Mouse (Mus musculus) limb, embryonic 10.5 days (tissue): ENCODE measurements at regions not wholly inside any gene's neighbourhood (a gene's known extent, or its start where the extent isn't known, plus 50 kb on each side); places are given as distances from the start of the nearest gene placed in this dataset.
A peak's percentile ranks its signal among the peaks of the same experiment; 100 is the strongest.

ENCODE experiments used
- DNase-seq: peaks from one replicate; pipeline ENCODE4 v3.0.0-alpha.2; 2017; ENCODE audit warnings: low spot score
- H3K27ac ChIP-seq: fragments of 300-500 bp; sonication (generic); 2 replicates; pipeline ENCODE4 v1.5.1; 2016; ENCODE audit warnings: mild to moderate bottlenecking
- H3K27me3 ChIP-seq: fragments of 300-500 bp; sonication (generic); 2 replicates; pipeline ENCODE4 v1.6.1; 2016; ENCODE audit warnings: low read depth, mild to moderate bottlenecking; ENCODE audit not compliant: poor library complexity, severe bottlenecking
- H3K36me3 ChIP-seq: fragments of 300-500 bp; sonication (generic); 2 replicates; pipeline ENCODE4 v1.6.1; 2016; ENCODE audit warnings: mild to moderate bottlenecking, moderate library complexity
- H3K4me1 ChIP-seq: fragments of 300-500 bp; sonication (generic); 2 replicates; pipeline ENCODE4 v1.6.1; 2016
- H3K4me3 ChIP-seq: fragments of 300-500 bp; sonication (generic); 2 replicates; pipeline ENCODE4 v1.5.1; 2016; ENCODE audit warnings: mild to moderate bottlenecking, moderate library complexity
- H3K9me3 ChIP-seq: fragments of 300-500 bp; sonication (generic); replicated peaks from 2 replicates; pipeline ENCODE4 v1.6.1; 2016; ENCODE audit warnings: mild to moderate bottlenecking
- WGBS: fragments of 180-500 bp; shearing (Covaris S2); methylation state at CpG from one replicate; pipeline ENCODE4 v1.1.7; 2016; 5-methylcytosine and 5-hydroxymethylcytosine counted together

GRCm38 (mm10) chr7:72836026-72836425 lies 529.6 kb upstream of the Mctp2 start:
- H3K9me3 ChIP-seq, result no peaks in the 10 kb centered on the region
- DNase-seq, result no peak
- 86% methylated on average over 4 of the region's 4 CpGs for WGBS

GRCm38 (mm10) chr7:72836457-72836985 lies 530.1 kb upstream of the Mctp2 start:
- H3K27me3 ChIP-seq, result no peaks in the 10 kb centered on the region
- H3K27ac ChIP-seq, result no peak overlapping the region
- no peaks in the 10 kb centered on the region for H3K9me3 ChIP-seq
- DNase-seq, result no peak
- H3K4me3 ChIP-seq, result no peak overlapping the region
- H3K4me1 ChIP-seq, result peaks cover 9% of the 10 kb centered on the region
- no peaks in the 10 kb centered on the region for H3K36me3 ChIP-seq
- WGBS, result 92% methylated on average over 6 of the region's 6 CpGs

More at GRCm38 (mm10) chr7:72836026-72836425, 529.6 kb upstream of the Mctp2 start:
- H3K36me3 ChIP-seq, result no peaks in the 10 kb centered on the region
- no peak overlapping the region for H3K27ac ChIP-seq
- H3K27me3 ChIP-seq, result no peaks in the 10 kb centered on the region
- H3K4me1 ChIP-seq, result peaks cover 9% of the 10 kb centered on the region
- H3K4me3 ChIP-seq, result no peak overlapping the region

- 37% methylated on average over 6 of the region's 6 CpGs for WGBS
- H3K27me3 ChIP-seq, result no peaks in the 10 kb centered on the region
- H3K27ac ChIP-seq, result no peak overlapping the region
- no peaks in the 10 kb centered on the region for H3K36me3 ChIP-seq
- H3K4me3 ChIP-seq, result no peak overlapping the region
- H3K4me1 ChIP-seq, result peaks cover 9% of the 10 kb centered on the region
- no peak for DNase-seq
- H3K9me3 ChIP-seq, result no peaks in the 10 kb centered on the region
These were observed 531.7 kb upstream of the Mctp2 start for GRCm38 (mm10) chr7:72837992-72838655.

GRCm38 (mm10) chr7:72851346-72851745 lies 524.0 kb upstream of the Rgma start:
- Histone ChIP-seq H3K27ac (no peak overlapping the region), H3K9me3 (no peaks in the 10 kb centered on the region), H3K36me3 (no peaks in the 10 kb centered on the region), H3K4me3 (no peak overlapping the region), H3K4me1 (no peaks in the 10 kb centered on the region), H3K27me3 (no peaks in the 10 kb centered on the region)
- 92% methylated on average over 1 of the region's 1 CpGs for WGBS
- no peak for DNase-seq

- H3K36me3 ChIP-seq, result no peaks in the 10 kb centered on the region
- H3K27me3 ChIP-seq, result no peaks in the 10 kb centered on the region
- no peaks in the 10 kb centered on the region for H3K9me3 ChIP-seq
- H3K4me3 ChIP-seq, result no peak overlapping the region
- no peaks in the 10 kb centered on the region for H3K4me1 ChIP-seq
- 70% methylated on average over 2 of the region's 2 CpGs for WGBS
- no peak for DNase-seq
- H3K27ac ChIP-seq, result no peak overlapping the region
These were observed 520.8 kb upstream of the Rgma start for GRCm38 (mm10) chr7:72854501-72855002.

- Histone ChIP-seq H3K27ac (no peak overlapping the region), H3K4me3 (no peak overlapping the region), H3K9me3 (no peaks in the 10 kb centered on the region), H3K4me1 (peaks cover 3% of the 10 kb centered on the region; the same call in 1 of the 2 replicates), H3K27me3 (no peaks in the 10 kb centered on the region), H3K36me3 (no peaks in the 10 kb centered on the region)
- DNase-seq, result no peak
- 82% methylated on average over 6 of the region's 6 CpGs for WGBS
These were observed 508.1 kb upstream of the Rgma start for GRCm38 (mm10) chr7:72866966-72867754.

- Histone ChIP-seq H3K27ac (no peak overlapping the region), H3K36me3 (no peaks in the 10 kb centered on the region), H3K27me3 (no peaks in the 10 kb centered on the region), H3K4me1 (peaks cover 3% of the 10 kb centered on the region; the same call in 1 of the 2 replicates), H3K4me3 (no peak overlapping the region), H3K9me3 (no peaks in the 10 kb centered on the region)
- WGBS, result 92% methylated on average over 4 of the region's 4 CpGs
- no peak for DNase-seq
These were observed 506.2 kb upstream of the Rgma start for GRCm38 (mm10) chr7:72869068-72869467.

- H3K4me1 ChIP-seq, result peaks cover 12% of the 10 kb centered on the region
- DNase-seq, result no peak
- no peaks in the 10 kb centered on the region for H3K9me3 ChIP-seq
- H3K27ac ChIP-seq, result peak overlapping the region; percentile 44
- H3K4me3 ChIP-seq, result no peak overlapping the region
- no peaks in the 10 kb centered on the region for H3K27me3 ChIP-seq
- 49% methylated on average over 6 of the region's 6 CpGs for WGBS
- no peaks in the 10 kb centered on the region for H3K36me3 ChIP-seq
These were observed 474.5 kb upstream of the Rgma start for GRCm38 (mm10) chr7:72900816-72901215.

GRCm38 (mm10) chr7:72905891-72906290 lies 469.4 kb upstream of the Rgma start:
- no peak for DNase-seq
- Histone ChIP-seq H3K27ac (no peak overlapping the region), H3K4me3 (no peak overlapping the region), H3K27me3 (no peaks in the 10 kb centered on the region), H3K36me3 (no peaks in the 10 kb centered on the region), H3K9me3 (no peaks in the 10 kb centered on the region), H3K4me1 (peaks cover 13% of the 10 kb centered on the region)
- WGBS, result 60% methylated on average over 2 of the region's 2 CpGs

- Histone ChIP-seq H3K36me3 (no peaks in the 10 kb centered on the region), H3K27ac (no peak overlapping the region), H3K9me3 (no peaks in the 10 kb centered on the region), H3K27me3 (no peaks in the 10 kb centered on the region), H3K4me1 (peaks cover 11% of the 10 kb centered on the region; the same call in 1 of the 2 replicates), H3K4me3 (no peak overlapping the region)
- no peak for DNase-seq
- WGBS, result 88% methylated on average over 4 of the region's 4 CpGs
These were observed 468.8 kb upstream of the Rgma start for GRCm38 (mm10) chr7:72906536-72906935.

- peak; percentile 57 for DNase-seq
- peak overlapping the region; percentile 77 for H3K27ac ChIP-seq
- peaks cover 13% of the 10 kb centered on the region for H3K4me1 ChIP-seq
- H3K4me3 ChIP-seq, result no peak overlapping the region
- no peaks in the 10 kb centered on the region for H3K9me3 ChIP-seq
- no peaks in the 10 kb centered on the region for H3K36me3 ChIP-seq
- 64% methylated on average over 20 of the region's 20 CpGs for WGBS
- no peaks in the 10 kb centered on the region for H3K27me3 ChIP-seq
These were observed 448.4 kb upstream of the Rgma start for GRCm38 (mm10) chr7:72926772-72927380.

- Histone ChIP-seq H3K36me3 (no peaks in the 10 kb centered on the region), H3K27ac (no peak overlapping the region), H3K27me3 (no peaks in the 10 kb centered on the region), H3K9me3 (no peaks in the 10 kb centered on the region), H3K4me3 (no peak overlapping the region), H3K4me1 (no peaks in the 10 kb centered on the region)
- WGBS, result 78% methylated on average over 2 of the region's 2 CpGs
- no peak for DNase-seq
These were observed 436.5 kb upstream of the Rgma start for GRCm38 (mm10) chr7:72938842-72939241.

GRCm38 (mm10) chr7:72947531-72947930 lies 427.8 kb upstream of the Rgma start:
- no peaks in the 10 kb centered on the region for H3K27me3 ChIP-seq
- no peak for DNase-seq
- H3K36me3 ChIP-seq, result no peaks in the 10 kb centered on the region
- H3K4me3 ChIP-seq, result no peak overlapping the region
- WGBS, result 89% methylated on average over 1 of the region's 1 CpGs
- H3K9me3 ChIP-seq, result no peaks in the 10 kb centered on the region
- H3K4me1 ChIP-seq, result peaks cover 7% of the 10 kb centered on the region; the same call in 1 of the 2 replicates
- H3K27ac ChIP-seq, result no peak overlapping the region
